Mouse (Mus musculus) stomach, postnatal 0 days (tissue): Measurements from ENCODE around the gene Scoc.

Experiments
- CTCF ChIP-seq: IDR thresholded peaks from 2 replicates; pipeline ENCODE4 v1.5.1; 2016; ENCODE audit warnings: antibody characterized with exemption, low read depth, mild to moderate bottlenecking, moderate library complexity
- EP300 ChIP-seq: optimal IDR thresholded peaks from 2 replicates; pipeline ENCODE3; 2016; ENCODE audit warnings: antibody characterized with exemption

GRCm38 (mm10) chr8:83396680-83397079, 61.5 kb downstream of the Scoc start:
- TF ChIP-seq CTCF (no peak), EP300 (no peak)
